Mouse (Mus musculus): Measurements from ENCODE around the gene Fhit.

DNA sequence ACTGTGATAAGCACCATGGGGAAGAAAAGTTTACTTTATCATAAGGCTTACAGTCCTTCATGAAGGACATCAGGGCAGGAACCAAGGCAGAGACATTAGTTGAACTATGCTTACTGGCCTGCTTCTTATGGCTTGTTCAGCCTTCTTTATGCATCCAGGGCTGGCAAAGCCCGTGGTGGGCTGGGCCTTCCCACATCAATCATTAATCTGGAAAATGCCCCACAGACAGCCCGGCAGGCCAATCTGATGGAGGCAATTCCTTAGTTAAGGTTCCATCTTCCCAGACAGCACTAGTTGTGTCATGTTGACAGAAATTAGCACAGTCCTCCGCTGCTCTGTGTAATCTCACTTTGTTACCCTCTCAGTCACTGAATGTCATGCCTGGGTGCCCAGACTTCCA lies 4.1 kb downstream of the Fhit start:
- TF ChIP-seq CTCF (IDR thresholded peaks at IDR 0.05; ENCODE audit: borderline replicate concordance, extremely low read depth, insufficient read depth, insufficient read length) (no peak), POLR2A (IDR thresholded peaks at IDR 0.05; ENCODE audit: borderline replicate concordance, extremely low read depth, insufficient read depth, insufficient read length, poor library complexity, severe bottlenecking) (no peak)
